Mouse (Mus musculus) liver, postnatal 0 days (tissue): Measurements from ENCODE around the gene Fbxl18. TPM values are rescaled to one million over a fixed set of nuclear protein-coding genes. Genes with fewer than 3 reads are reported as not detected.

Experiments used
- ATAC-seq: fragments of 200-750 bp; cut with Nextera tagmentation; 2 replicates; pipeline ENCODE4 v1.8.0; 2017; ENCODE audit warnings: mild to moderate bottlenecking, moderate library complexity
- DNase-seq: peaks from one replicate; pipeline ENCODE4 v3.0.0-alpha.2; 2016
- H3K27ac ChIP-seq: fragments of 300-500 bp; sonication (generic); 2 replicates; pipeline ENCODE4 v1.5.1; 2014; ENCODE audit warnings: antibody characterized with exemption, moderate library complexity, mild to moderate bottlenecking, low read depth
- H3K27me3 ChIP-seq: fragments of 300-500 bp; sonication (generic); 2 replicates; pipeline ENCODE4 v1.6.1; 2014; ENCODE audit warnings: low read length, control low read depth, mixed read lengths; ENCODE audit not compliant: insufficient read depth
- H3K36me3 ChIP-seq: fragments of 300-500 bp; sonication (generic); replicated peaks from 2 replicates; pipeline ENCODE4 v1.6.1; 2014; ENCODE audit warnings: mild to moderate bottlenecking, control low read depth, low read length, moderate library complexity, mixed read lengths; ENCODE audit not compliant: insufficient read depth
- H3K4me1 ChIP-seq: fragments of 300-500 bp; sonication (generic); 2 replicates; pipeline ENCODE4 v1.6.1; 2014; ENCODE audit warnings: antibody characterized with exemption, mild to moderate bottlenecking, control low read depth; ENCODE audit not compliant: insufficient read depth
- H3K4me2 ChIP-seq: fragments of 300-500 bp; sonication (generic); 2 replicates; pipeline ENCODE4 v1.6.1; 2014; ENCODE audit warnings: low read depth, mild to moderate bottlenecking, low read length, moderate library complexity, mixed read lengths
- H3K4me3 ChIP-seq: fragments of 300-500 bp; sonication (generic); 2 replicates; pipeline ENCODE4 v1.5.1; 2014; ENCODE audit warnings: low read depth, low read length
- H3K9ac ChIP-seq: fragments of 300-500 bp; sonication (generic); replicated peaks from 2 replicates; pipeline ENCODE4 v1.6.1; 2014; ENCODE audit warnings: mild to moderate bottlenecking, moderate library complexity
- H3K9me3 ChIP-seq: fragments of 300-500 bp; sonication (generic); 2 replicates; pipeline ENCODE4 v1.6.1; 2016; ENCODE audit warnings: mild to moderate bottlenecking, control low read depth, low read length, mixed read lengths
- CTCF ChIP-seq: sonication (generic); IDR thresholded peaks from 2 replicates; pipeline ENCODE4 v1.5.1; 2016; ENCODE audit warnings: antibody characterized with exemption, low read depth
- EP300 ChIP-seq: IDR thresholded peaks from 2 replicates; pipeline ENCODE4 v1.6.1; 2016; ENCODE audit warnings: antibody characterized with exemption, low read depth, mild to moderate bottlenecking
- WGBS: fragments of 180-500 bp; shearing (Covaris S2); extraction: QIAGEN DNeasy Blood & Tissue Kit; methylation state at CpG from one replicate; pipeline ENCODE4 v1.1.7; 2014; ENCODE audit not compliant: insufficient replicate concordance; 5-methylcytosine and 5-hydroxymethylcytosine counted together
- polyA plus RNA-seq: library from polyadenylated mRNA; unstranded; fragments of >200 nt; fragmentation: Nextera tagmentation; extraction: Ambion mirVana; gene quantifications from 2 replicates; pipeline ENCODE4 v1.2.1, GENCODE M21; 2015

Fbxl18 gene
- polyA plus RNA-seq, 1 experiment from 2014 or later: 3.2 TPM

- H3K4me2 ChIP-seq: peak overlapping the region; percentile 76
- peak overlapping the region; percentile 78 for H3K4me3 ChIP-seq
- peak; percentile 76 for DNase-seq
- peaks cover 56% of the 10 kb centered on the region for H3K27me3 ChIP-seq
- H3K4me1 ChIP-seq: peaks cover 13% of the 10 kb centered on the region
- H3K36me3 ChIP-seq: no peaks in the 10 kb centered on the region
- peak overlapping the region; percentile 93 for H3K9ac ChIP-seq
- no peaks in the 10 kb centered on the region for H3K9me3 ChIP-seq
- peak overlapping the region; percentile 99 for H3K27ac ChIP-seq
- ATAC-seq: no peak
- 1% methylated on average over 53 of the region's 53 CpGs for WGBS
- TF ChIP-seq CTCF: no peak
- TF ChIP-seq EP300: no peak
Measured at GRCm38 (mm10) chr5:142820276-142821265, 74.7 kb downstream of the Fbxl18 start.

GRCm38 (mm10) chr5:142819385-142820275 is 75.6 kb downstream of the Fbxl18 start:
- under 1% methylated on average over 33 of the region's 36 CpGs for WGBS
- no peak for ATAC-seq
- peak overlapping the region; percentile 93 for H3K9ac ChIP-seq
- H3K4me1 ChIP-seq: peaks cover 13% of the 10 kb centered on the region
- peak overlapping the region; percentile 76 for H3K4me2 ChIP-seq
- peak; percentile 49 for DNase-seq
- no peak for TF ChIP-seq CTCF
- 0 out of 2 replicates have a peak, but pooled peaks have one; percentile 4 for TF ChIP-seq EP300
- H3K27ac ChIP-seq: peak overlapping the region; percentile 99
- no peaks in the 10 kb centered on the region for H3K9me3 ChIP-seq
- H3K27me3 ChIP-seq: peaks cover 65% of the 10 kb centered on the region
- no peaks in the 10 kb centered on the region for H3K36me3 ChIP-seq
- peak overlapping the region; percentile 78 for H3K4me3 ChIP-seq

GRCm38 (mm10) chr5:142818435-142819360 is 76.5 kb downstream of the Fbxl18 start:
- Histone ChIP-seq H3K9ac (peak overlapping the region; percentile 93), H3K27ac (peak overlapping the region; percentile 99), H3K4me2 (peak overlapping the region; percentile 76), H3K4me3 (peak overlapping the region; percentile 78), H3K9me3 (no peaks in the 10 kb centered on the region), H3K36me3 (no peaks in the 10 kb centered on the region), H3K4me1 (peaks cover 15% of the 10 kb centered on the region), H3K27me3 (peaks cover 71% of the 10 kb centered on the region)
- TF ChIP-seq CTCF (no peak; the same call in 1 of the 2 replicates), EP300 (no peak)
- under 1% methylated on average over 43 of the region's 43 CpGs for WGBS
- ATAC-seq: no peak
- DNase-seq: peak; percentile 74

GRCm38 (mm10) chr5:142817524-142818434 is 77.4 kb downstream of the Fbxl18 start, which contains the start of gene Tnrc18:
Gene Tnrc18, minus strand, starts transcription at chr5:142817662.
- TF ChIP-seq EP300: peak; percentile 54; the same call in 1 of the 2 replicates
- TF ChIP-seq CTCF: no peak
- H3K9ac ChIP-seq: peak within 1 kb of the TSS; percentile 93
- H3K27ac ChIP-seq: peak within 1 kb of the TSS; percentile 99
- H3K9me3 ChIP-seq: no peaks in the 10 kb centered on the region
- under 1% methylated on average over 53 of the region's 56 CpGs for WGBS
- peaks cover 16% of the 10 kb centered on the region for H3K4me1 ChIP-seq
- peak; percentile 74 for ATAC-seq
- DNase-seq: peak; percentile 95
- peak within 1 kb of the TSS; percentile 78 for H3K4me3 ChIP-seq
- H3K36me3 ChIP-seq: no peaks in the 10 kb centered on the region
- H3K27me3 ChIP-seq: peaks cover 76% of the 10 kb centered on the region
- peak within 1 kb of the TSS; percentile 76 for H3K4me2 ChIP-seq

Other genes with a start within 250 kb of the Fbxl18 start
- 0.07 and 0.16 TPM in 2 replicates for gene Slc29a4, start 202.9 kb downstream of the Fbxl18 start, polyA plus RNA-seq
- gene Tnrc18, start 77.8 kb downstream of the Fbxl18 start, polyA plus RNA-seq: 2.9 and 4.0 TPM in 2 replicates
- gene Actb, start 11.3 kb upstream of the Fbxl18 start, polyA plus RNA-seq: 6,710 and 7,738 TPM in 2 replicates
- gene Fscn1, start 64.9 kb upstream of the Fbxl18 start, polyA plus RNA-seq: 6.9 and 7.3 TPM in 2 replicates
- gene Rnf216, start 217.6 kb upstream of the Fbxl18 start, polyA plus RNA-seq: 8.4 and 10.5 TPM in 2 replicates